Mouse (Mus musculus): ENCODE measurements around the gene Rbm12.
A peak's percentile ranks its signal among the peaks of the same experiment; 100 is the strongest.

The Rbm12 gene

DNA sequence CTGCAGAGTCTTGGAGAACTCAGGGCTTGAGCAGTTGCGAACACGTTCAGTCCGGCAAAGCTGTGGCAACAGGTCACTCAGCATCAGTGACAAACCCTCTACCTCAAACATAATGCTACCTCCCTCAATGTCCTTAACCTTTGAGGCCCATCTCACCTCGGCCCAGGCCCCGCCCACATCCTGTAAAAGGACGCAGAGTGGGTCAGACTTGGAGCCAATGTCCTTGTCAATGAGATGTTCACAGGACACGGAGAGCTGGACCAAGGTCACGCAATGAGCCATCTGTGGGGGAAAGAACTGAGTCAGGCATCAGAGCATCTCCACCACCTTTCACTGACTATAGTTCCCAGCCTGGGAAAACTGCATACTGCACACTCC lies 32.6 kb downstream of the Rbm12 start:
- no peak for DNase-seq

- no peak for DNase-seq
These were observed 33.2 kb downstream of the Rbm12 start for GRCm38 (mm10) chr2:156078421-156079182.

- DNase-seq, result no peak
These were observed 34.3 kb downstream of the Rbm12 start for GRCm38 (mm10) chr2:156077461-156077860.

- no peak for DNase-seq
These were observed 38.1 kb downstream of the Rbm12 start for GRCm38 (mm10) chr2:156073725-156074124.

DNA sequence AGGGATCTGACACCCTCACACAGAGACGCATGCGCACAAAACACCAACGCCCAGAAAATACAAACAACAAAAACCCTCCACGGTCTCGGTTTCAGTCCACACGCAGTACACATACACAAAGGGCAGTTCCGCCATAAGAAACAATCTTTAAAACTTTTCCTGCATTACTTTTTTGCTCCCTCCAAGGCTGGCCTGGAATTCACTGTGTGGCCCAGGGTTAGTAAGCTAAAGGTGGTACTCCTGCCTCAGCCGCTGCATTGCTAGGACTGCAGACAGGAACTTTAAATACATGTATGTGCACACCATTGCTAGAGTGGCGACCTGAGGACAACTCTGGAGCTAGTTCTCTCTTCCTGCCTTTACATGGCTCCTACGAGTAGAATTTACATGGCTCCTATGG lies 40.5 kb downstream of the Rbm12 start:
- DNase-seq, result no peak

- no peak for DNase-seq
These were observed 43.9 kb downstream of the Rbm12 start for GRCm38 (mm10) chr2:156067916-156068315.

DNA sequence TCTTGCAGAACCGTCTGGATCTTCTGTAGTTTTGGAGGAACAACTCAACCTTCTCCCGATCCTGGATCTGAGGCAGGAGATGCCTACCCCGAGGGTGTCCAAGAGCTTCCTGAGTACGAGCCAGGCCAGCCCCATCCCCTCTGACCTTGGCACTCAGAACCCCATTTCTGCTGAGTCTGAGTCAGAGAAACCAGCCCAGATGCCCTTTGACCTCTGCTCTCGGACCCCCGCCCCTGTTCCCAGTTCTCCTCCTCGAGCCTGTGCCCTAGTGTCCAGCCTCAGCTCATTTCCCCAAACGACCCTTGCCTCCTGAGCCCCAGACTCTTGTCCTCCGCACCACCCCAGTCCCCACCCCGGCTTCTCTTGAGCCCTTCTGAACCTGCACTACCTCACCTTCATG lies 45.7 kb downstream of the Rbm12 start:
- DNase-seq, result no peak

GRCm38 (mm10) chr2:156065099-156066041 lies 46.4 kb downstream of the Rbm12 start, which contains the start of gene Spag4:
Gene Spag4 (plus strand): TSS chr2:156065175.
- peak; percentile 84 for DNase-seq

GRCm38 (mm10) chr2:156052816-156053215 lies 59.0 kb downstream of the Rbm12 start, which contains the start of gene Fer1l4:
Gene Fer1l4 (minus strand): TSS chr2:156052947.
- DNase-seq, result no peak

DNA sequence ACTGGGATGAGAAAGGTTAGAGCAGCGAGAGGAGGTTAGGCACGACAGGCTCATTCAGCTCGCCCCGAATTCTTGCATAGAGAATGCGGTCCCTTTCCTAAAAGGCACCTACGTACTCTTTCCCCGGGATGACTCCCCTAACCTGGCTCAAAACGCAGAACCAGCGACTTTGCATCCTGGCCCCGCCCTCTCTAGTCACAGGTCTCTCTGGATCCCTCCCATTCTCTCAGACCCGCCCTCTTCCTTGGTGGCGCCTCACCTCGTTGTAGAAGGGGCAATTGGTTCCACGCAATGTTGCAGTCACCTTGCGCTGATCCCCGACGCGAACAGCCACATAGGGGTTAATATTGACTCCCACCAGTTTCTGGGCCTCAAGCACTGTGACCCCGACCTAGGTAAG lies 63.8 kb downstream of the Rbm12 start:
- peak; percentile 6 for DNase-seq

DNA sequence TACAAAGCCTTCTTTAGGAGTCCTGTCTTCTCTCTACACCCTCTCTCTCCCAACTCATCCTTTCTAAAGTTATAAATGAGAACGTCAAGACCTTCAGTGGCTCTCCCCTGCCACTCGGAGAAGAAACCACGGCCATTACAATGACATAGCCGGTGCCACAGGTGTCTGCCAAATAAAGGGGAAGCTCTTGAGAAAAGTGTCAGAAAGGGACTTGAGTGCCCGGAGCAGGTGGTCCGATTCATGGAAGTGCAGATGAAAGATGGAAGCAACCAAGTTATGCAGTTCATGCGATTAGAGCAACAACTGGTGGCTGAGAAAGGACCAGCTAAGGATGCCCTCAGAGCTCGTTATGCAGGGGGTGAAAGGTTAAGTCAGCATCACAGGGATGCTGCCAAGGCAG lies 68.9 kb downstream of the Rbm12 start:
- DNase-seq, result no peak
